Mouse (Mus musculus) lung, postnatal 0 days (tissue): Measurements from ENCODE around the gene Rbm42. TPM values are rescaled to one million over a fixed set of nuclear protein-coding genes. Genes with fewer than 3 reads are reported as not detected.

Experiments used
- ATAC-seq: fragments of 200-750 bp; cut with Nextera tagmentation; 2 replicates; pipeline ENCODE4 v1.8.0; 2017; ENCODE audit warnings: moderate library complexity
- DNase-seq: peaks from one replicate; pipeline ENCODE4 v3.0.0-alpha.2; 2016; ENCODE audit warnings: low spot score
- H3K27ac ChIP-seq: fragments of 300-500 bp; sonication (generic); 2 replicates; pipeline ENCODE4 v1.5.1; 2014; ENCODE audit warnings: antibody characterized with exemption, mild to moderate bottlenecking, low read length, mixed read lengths
- H3K27me3 ChIP-seq: fragments of 300-500 bp; sonication (generic); replicated peaks from 2 replicates; pipeline ENCODE4 v1.6.1; 2014; ENCODE audit warnings: low read length, mixed read lengths; ENCODE audit not compliant: insufficient read depth
- H3K36me3 ChIP-seq: fragments of 300-500 bp; sonication (generic); 2 replicates; pipeline ENCODE4 v1.6.1; 2014; ENCODE audit warnings: low read length, mixed read lengths; ENCODE audit not compliant: insufficient read depth
- H3K4me1 ChIP-seq: fragments of 300-500 bp; sonication (generic); 2 replicates; pipeline ENCODE4 v1.6.1; 2014; ENCODE audit warnings: antibody characterized with exemption, low read depth, low read length, mixed read lengths; ENCODE audit not compliant: insufficient read depth
- H3K4me2 ChIP-seq: fragments of 300-500 bp; sonication (generic); replicated peaks from 2 replicates; pipeline ENCODE4 v1.6.1; 2014; ENCODE audit warnings: low read depth, mild to moderate bottlenecking, low read length, moderate library complexity, mixed read lengths
- H3K4me3 ChIP-seq: fragments of 300-500 bp; sonication (generic); 2 replicates; pipeline ENCODE4 v1.5.1; 2014; ENCODE audit warnings: low read depth, low read length
- H3K9ac ChIP-seq: fragments of 300-500 bp; sonication (generic); replicated peaks from 2 replicates; pipeline ENCODE4 v1.6.1; 2014; ENCODE audit warnings: low read depth, mild to moderate bottlenecking
- H3K9me3 ChIP-seq: fragments of 300-500 bp; sonication (generic); 2 replicates; pipeline ENCODE4 v1.6.1; 2016; ENCODE audit warnings: low read length, mixed read lengths
- CTCF ChIP-seq: IDR thresholded peaks from 2 replicates; pipeline ENCODE4 v1.5.1; 2016; ENCODE audit warnings: antibody characterized with exemption, mild to moderate bottlenecking
- EP300 ChIP-seq: IDR thresholded peaks from 2 replicates; pipeline ENCODE4 v1.6.1; 2016; ENCODE audit warnings: antibody characterized with exemption, mild to moderate bottlenecking, control low read depth
- WGBS: fragments of 180-500 bp; shearing (Covaris S2); extraction: QIAGEN DNeasy Blood & Tissue Kit; methylation state at CpG from one replicate; pipeline ENCODE4 v1.1.7; 2014; 5-methylcytosine and 5-hydroxymethylcytosine counted together
- polyA plus RNA-seq: library from polyadenylated mRNA; unstranded; fragments of >200 nt; fragmentation: Nextera tagmentation; extraction: Ambion mirVana; gene quantifications from 2 replicates; pipeline ENCODE4 v1.2.1, GENCODE M21; 2015

Gene Rbm42
- polyA plus RNA-seq, 1 experiment from 2014 or later, result 107 TPM

GRCm38 (mm10) chr7:30625530-30626384 is 24.4 kb downstream of the Rbm42 start, which contains the start of gene Cox6b1:
TSS of gene Cox6b1 (minus strand) at chr7:30626151.
- no peaks in the 10 kb centered on the region for H3K27me3 ChIP-seq
- ATAC-seq (peak; percentile 98), DNase-seq (peak; percentile 97)
- H3K4me2 ChIP-seq, result peak within 1 kb of the TSS; percentile 78
- H3K4me3 ChIP-seq, result peak within 1 kb of the TSS; percentile 75
- H3K36me3 ChIP-seq, result no peaks in the 10 kb centered on the region; the same call in none of the 2 replicates
- no peaks in the 10 kb centered on the region for H3K9me3 ChIP-seq
- TF ChIP-seq EP300 (no peak), CTCF (no peak)
- H3K9ac ChIP-seq, result peak within 1 kb of the TSS; percentile 83
- 2% methylated on average over 44 of the region's 44 CpGs for WGBS
- no peaks in the 10 kb centered on the region for H3K4me1 ChIP-seq
- H3K27ac ChIP-seq, result peak within 1 kb of the TSS; percentile 58

GRCm38 (mm10) chr7:30619202-30619601 is 30.9 kb downstream of the Rbm42 start:
- Histone ChIP-seq H3K36me3 (peaks cover 12% of the 10 kb centered on the region), H3K4me2 (no peak overlapping the region), H3K27ac (no peak overlapping the region), H3K4me3 (no peak overlapping the region), H3K4me1 (no peaks in the 10 kb centered on the region), H3K9ac (no peak overlapping the region), H3K9me3 (no peaks in the 10 kb centered on the region), H3K27me3 (no peaks in the 10 kb centered on the region)
- no peak for DNase-seq
- TF ChIP-seq CTCF (peak; percentile 63), EP300 (no peak)
- WGBS, result 87% methylated on average over 3 of the region's 3 CpGs
- no peak for ATAC-seq

- DNase-seq, result no peak
- 96% methylated on average over 9 of the region's 9 CpGs for WGBS
- Histone ChIP-seq H3K4me2 (no peak overlapping the region), H3K9me3 (no peaks in the 10 kb centered on the region), H3K4me3 (no peak overlapping the region), H3K27me3 (no peaks in the 10 kb centered on the region), H3K36me3 (peaks cover 12% of the 10 kb centered on the region), H3K9ac (no peak overlapping the region), H3K4me1 (no peaks in the 10 kb centered on the region), H3K27ac (no peak overlapping the region)
- TF ChIP-seq CTCF, result no peak
- TF ChIP-seq EP300, result no peak
- ATAC-seq, result no peak
Observed at GRCm38 (mm10) chr7:30618658-30619057, 31.5 kb downstream of the Rbm42 start.

- Histone ChIP-seq H3K27me3 (no peaks in the 10 kb centered on the region), H3K9me3 (no peaks in the 10 kb centered on the region), H3K4me3 (no peak overlapping the region), H3K4me2 (no peak overlapping the region), H3K27ac (no peak overlapping the region), H3K9ac (no peak overlapping the region), H3K4me1 (no peaks in the 10 kb centered on the region), H3K36me3 (peaks cover 12% of the 10 kb centered on the region)
- DNase-seq (no peak), ATAC-seq (peak; percentile 21)
- 50% methylated on average over 5 of the region's 5 CpGs for WGBS
- no peak for TF ChIP-seq CTCF
- no peak for TF ChIP-seq EP300
Observed at GRCm38 (mm10) chr7:30615049-30615760, 34.9 kb downstream of the Rbm42 start.

GRCm38 (mm10) chr7:30614454-30614853 is 35.7 kb downstream of the Rbm42 start:
- TF ChIP-seq CTCF, result peak; percentile 58
- no peak for TF ChIP-seq EP300
- Histone ChIP-seq H3K4me2 (no peak overlapping the region), H3K27me3 (no peaks in the 10 kb centered on the region), H3K36me3 (peaks cover 12% of the 10 kb centered on the region), H3K4me3 (no peak overlapping the region), H3K9ac (no peak overlapping the region), H3K4me1 (no peaks in the 10 kb centered on the region), H3K27ac (no peak overlapping the region), H3K9me3 (no peaks in the 10 kb centered on the region)
- 57% methylated on average over 2 of the region's 2 CpGs for WGBS
- peak; percentile 58 for ATAC-seq
- peak; percentile 80 for DNase-seq

- peak; percentile 67 for ATAC-seq
- no peak overlapping the region for H3K27ac ChIP-seq
Observed at GRCm38 (mm10) chr7:30613529-30614112, 36.5 kb downstream of the Rbm42 start.

More at GRCm38 (mm10) chr7:30613529-30614112, 36.5 kb downstream of the Rbm42 start:
- Histone ChIP-seq H3K27me3 (no peaks in the 10 kb centered on the region), H3K36me3 (peaks cover 9% of the 10 kb centered on the region; the same call in 1 of the 2 replicates), H3K9me3 (no peaks in the 10 kb centered on the region), H3K4me1 (no peaks in the 10 kb centered on the region), H3K9ac (no peak overlapping the region), H3K4me3 (no peak overlapping the region), H3K4me2 (no peak overlapping the region)
- peak; percentile 74 for TF ChIP-seq CTCF
- no peak for TF ChIP-seq EP300
- peak; percentile 71 for DNase-seq
- WGBS, result 19% methylated on average over 14 of the region's 14 CpGs
